Mouse (Mus musculus): ENCODE results near the gene Otud7b.
A peak's percentile ranks its signal among the peaks of the same experiment; 100 is the strongest.

DNA sequence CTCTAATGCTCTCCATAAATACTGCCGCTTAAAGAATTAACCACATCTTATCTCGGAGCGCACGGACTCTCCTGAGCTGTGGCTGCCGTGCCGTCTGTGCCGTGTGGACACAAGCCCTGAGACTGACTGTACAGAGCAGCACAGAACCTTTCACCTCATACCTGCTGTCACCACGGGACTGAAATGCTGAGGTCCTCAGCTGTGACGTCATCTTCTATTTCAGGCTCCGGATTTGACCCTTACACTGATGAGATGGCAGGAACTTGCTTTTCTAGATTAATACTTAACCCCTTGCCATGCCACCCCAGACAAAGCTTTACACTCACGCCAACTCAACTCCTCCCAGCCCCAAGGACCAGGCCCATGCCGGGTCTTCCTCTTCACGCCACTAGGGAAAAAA, 10.1 kb upstream of the Otud7b start:
- TF ChIP-seq CTCF (conservative IDR thresholded peaks at IDR 0.05; ENCODE audit: insufficient read depth, insufficient read length, low read depth, low read length) (no peak; the same call in 1 of the 2 replicates), POLR2A (IDR thresholded peaks at IDR 0.05; ENCODE audit: low read depth, low read length) (peak; percentile 60)

Data from kidney, adult 2 months (tissue).